Mouse (Mus musculus) midbrain, embryonic 16.5 days (tissue): Measurements from ENCODE around the gene Mcts1. TPM values are rescaled to one million over a fixed set of nuclear protein-coding genes. Genes with fewer than 3 reads are reported as not detected.

Source experiments
- ATAC-seq: fragments of 200-750 bp; cut with Nextera tagmentation; 2 replicates; pipeline ENCODE4 v1.8.0; 2017; ENCODE audit warnings: moderate TSS enrichment
- H3K27ac ChIP-seq: fragments of 300-500 bp; sonication (generic); 2 replicates; pipeline ENCODE4 v1.5.1; 2014; ENCODE audit warnings: mild to moderate bottlenecking, low read length, mixed read lengths
- H3K27me3 ChIP-seq: fragments of 300-500 bp; sonication (generic); 2 replicates; pipeline ENCODE4 v1.6.1; 2014; ENCODE audit warnings: low read depth, low read length, mixed read lengths; ENCODE audit not compliant: control insufficient read depth, insufficient read depth
- H3K36me3 ChIP-seq: fragments of 300-500 bp; sonication (generic); 2 replicates; pipeline ENCODE4 v1.6.1; 2014; ENCODE audit warnings: mild to moderate bottlenecking, low read length, moderate library complexity, mixed read lengths; ENCODE audit not compliant: control insufficient read depth, insufficient read depth
- H3K4me1 ChIP-seq: fragments of 300-500 bp; sonication (generic); 2 replicates; pipeline ENCODE4 v1.6.1; 2014; ENCODE audit warnings: mild to moderate bottlenecking, low read length, mixed read lengths; ENCODE audit not compliant: control insufficient read depth, insufficient read depth
- H3K4me2 ChIP-seq: fragments of 300-500 bp; sonication (generic); 2 replicates; pipeline ENCODE4 v1.6.1; 2014; ENCODE audit warnings: mild to moderate bottlenecking, low read length, mixed read lengths
- H3K4me3 ChIP-seq: fragments of 300-500 bp; sonication (generic); 2 replicates; pipeline ENCODE4 v1.5.1; 2014; ENCODE audit warnings: low read depth, mild to moderate bottlenecking, low read length, moderate library complexity, mixed read lengths
- H3K9ac ChIP-seq: fragments of 300-500 bp; sonication (generic); 2 replicates; pipeline ENCODE4 v1.6.1; 2014; ENCODE audit warnings: low read depth, low read length, mixed read lengths
- H3K9me3 ChIP-seq: fragments of 300-500 bp; sonication (generic); replicated peaks from 2 replicates; pipeline ENCODE4 v1.6.1; 2014; ENCODE audit warnings: mild to moderate bottlenecking, low read length, mixed read lengths; ENCODE audit not compliant: control insufficient read depth, poor library complexity, severe bottlenecking
- WGBS: fragments of 180-500 bp; shearing (Covaris S2); extraction: QIAGEN DNeasy Blood & Tissue Kit; methylation state at CpG from one replicate; pipeline ENCODE4 v1.1.7; 2014; 5-methylcytosine and 5-hydroxymethylcytosine counted together
- polyA plus RNA-seq: library from polyadenylated mRNA; unstranded; fragments of >200 nt; fragmentation: Nextera tagmentation; extraction: Ambion mirVana; gene quantifications from 2 replicates; pipeline ENCODE4 v1.2.1, GENCODE M21; 2015

The Mcts1 gene
- 173 and 181 TPM in 2 replicates for polyA plus RNA-seq

GRCm38 (mm10) chrX:38600177-38600994 is at the start of gene Mcts1:
TSS of gene Mcts1 (plus strand) at chrX:38600578.
- peak within 1 kb of the TSS; percentile 54 for H3K4me2 ChIP-seq
- H3K27ac ChIP-seq, result peak within 1 kb of the TSS; percentile 82
- WGBS, result 29% methylated on average over 21 of the region's 26 CpGs
- H3K9me3 ChIP-seq, result no peaks in the 10 kb centered on the region
- H3K36me3 ChIP-seq, result no peaks in the 10 kb centered on the region
- H3K4me1 ChIP-seq, result no peaks in the 10 kb centered on the region
- peak; percentile 95 for ATAC-seq
- peak within 1 kb of the TSS; percentile 51 for H3K4me3 ChIP-seq
- peak within 1 kb of the TSS; percentile 72 for H3K9ac ChIP-seq
- H3K27me3 ChIP-seq, result no peaks in the 10 kb centered on the region

GRCm38 (mm10) chrX:38553255-38553654 is 47.1 kb upstream of the Mcts1 start:
- H3K36me3 ChIP-seq, result no peaks in the 10 kb centered on the region
- no peak for ATAC-seq
- H3K27ac ChIP-seq, result no peak overlapping the region
- H3K4me3 ChIP-seq, result no peak overlapping the region
- H3K9ac ChIP-seq, result no peak overlapping the region
- H3K9me3 ChIP-seq, result no peaks in the 10 kb centered on the region
- no peaks in the 10 kb centered on the region for H3K4me1 ChIP-seq
- H3K27me3 ChIP-seq, result no peaks in the 10 kb centered on the region
- H3K4me2 ChIP-seq, result no peak overlapping the region

GRCm38 (mm10) chrX:38563941-38564541 is 36.3 kb upstream of the Mcts1 start:
- no peaks in the 10 kb centered on the region for H3K36me3 ChIP-seq
- peak; percentile 41 for ATAC-seq
- H3K27ac ChIP-seq, result peak overlapping the region; percentile 94
- peak overlapping the region; percentile 55 for H3K4me3 ChIP-seq
- peak overlapping the region; percentile 81 for H3K9ac ChIP-seq
- no peaks in the 10 kb centered on the region for H3K27me3 ChIP-seq
- peaks cover 15% of the 10 kb centered on the region for H3K4me1 ChIP-seq
- H3K4me2 ChIP-seq, result peak overlapping the region; percentile 58
- WGBS, result 25% methylated on average over 7 of the region's 19 CpGs
- H3K9me3 ChIP-seq, result no peaks in the 10 kb centered on the region

- Histone ChIP-seq H3K4me1 (peaks cover 15% of the 10 kb centered on the region), H3K4me2 (peak overlapping the region; percentile 49), H3K27ac (peak overlapping the region; percentile 94), H3K36me3 (no peaks in the 10 kb centered on the region), H3K4me3 (peak overlapping the region; percentile 55), H3K27me3 (no peaks in the 10 kb centered on the region), H3K9me3 (no peaks in the 10 kb centered on the region), H3K9ac (peak overlapping the region; percentile 81)
- 24% methylated on average over 36 of the region's 52 CpGs for WGBS
- peak; percentile 98 for ATAC-seq
Measured at GRCm38 (mm10) chrX:38564542-38565175, 35.7 kb upstream of the Mcts1 start.

- 15% methylated on average over 7 of the region's 8 CpGs for WGBS
- peak overlapping the region; percentile 94 for H3K27ac ChIP-seq
- no peaks in the 10 kb centered on the region for H3K36me3 ChIP-seq
- no peaks in the 10 kb centered on the region for H3K27me3 ChIP-seq
- peaks cover 15% of the 10 kb centered on the region for H3K4me1 ChIP-seq
- no peak for ATAC-seq
- H3K9ac ChIP-seq, result no peak overlapping the region; the same call in 1 of the 2 replicates
- no peaks in the 10 kb centered on the region for H3K9me3 ChIP-seq
- H3K4me3 ChIP-seq, result peak overlapping the region; percentile 55
- H3K4me2 ChIP-seq, result peak overlapping the region; percentile 49
Measured at GRCm38 (mm10) chrX:38565176-38565542, 35.2 kb upstream of the Mcts1 start.

GRCm38 (mm10) chrX:38566521-38567205 is 33.7 kb upstream of the Mcts1 start:
- Histone ChIP-seq H3K9ac (no peak overlapping the region), H3K9me3 (no peaks in the 10 kb centered on the region), H3K27ac (no peak overlapping the region), H3K4me1 (peaks cover 10% of the 10 kb centered on the region; the same call in 1 of the 2 replicates), H3K4me2 (no peak overlapping the region), H3K36me3 (no peaks in the 10 kb centered on the region), H3K27me3 (no peaks in the 10 kb centered on the region), H3K4me3 (no peak overlapping the region)
- WGBS, result 72% methylated on average over 6 of the region's 6 CpGs
- no peak for ATAC-seq

GRCm38 (mm10) chrX:38576078-38576477 is 24.3 kb upstream of the Mcts1 start, which contains the start of gene Cul4b:
TSS of gene Cul4b (minus strand) at chrX:38576196.
- H3K36me3 ChIP-seq, result no peaks in the 10 kb centered on the region
- no peaks in the 10 kb centered on the region for H3K4me1 ChIP-seq
- no peak for ATAC-seq
- 87% methylated on average over 15 of the region's 15 CpGs for WGBS
- H3K4me3 ChIP-seq, result no peak within 1 kb of the TSS
- H3K4me2 ChIP-seq, result no peak within 1 kb of the TSS
- H3K9ac ChIP-seq, result no peak within 1 kb of the TSS
- H3K27ac ChIP-seq, result no peak within 1 kb of the TSS
- no peaks in the 10 kb centered on the region for H3K27me3 ChIP-seq
- no peaks in the 10 kb centered on the region for H3K9me3 ChIP-seq

- H3K4me1 ChIP-seq, result no peaks in the 10 kb centered on the region
- H3K9me3 ChIP-seq, result no peaks in the 10 kb centered on the region
Measured at GRCm38 (mm10) chrX:38581140-38581539, 19.2 kb upstream of the Mcts1 start.

More at GRCm38 (mm10) chrX:38581140-38581539, 19.2 kb upstream of the Mcts1 start:
- Histone ChIP-seq H3K36me3 (no peaks in the 10 kb centered on the region), H3K27me3 (no peaks in the 10 kb centered on the region), H3K27ac (no peak overlapping the region), H3K9ac (no peak overlapping the region), H3K4me3 (no peak overlapping the region), H3K4me2 (no peak overlapping the region)
- ATAC-seq, result no peak
- WGBS, result 100% methylated on average over 1 of the region's 1 CpGs
